Mouse (Mus musculus): ENCODE measurements around the gene Gdpgp1.

DNA sequence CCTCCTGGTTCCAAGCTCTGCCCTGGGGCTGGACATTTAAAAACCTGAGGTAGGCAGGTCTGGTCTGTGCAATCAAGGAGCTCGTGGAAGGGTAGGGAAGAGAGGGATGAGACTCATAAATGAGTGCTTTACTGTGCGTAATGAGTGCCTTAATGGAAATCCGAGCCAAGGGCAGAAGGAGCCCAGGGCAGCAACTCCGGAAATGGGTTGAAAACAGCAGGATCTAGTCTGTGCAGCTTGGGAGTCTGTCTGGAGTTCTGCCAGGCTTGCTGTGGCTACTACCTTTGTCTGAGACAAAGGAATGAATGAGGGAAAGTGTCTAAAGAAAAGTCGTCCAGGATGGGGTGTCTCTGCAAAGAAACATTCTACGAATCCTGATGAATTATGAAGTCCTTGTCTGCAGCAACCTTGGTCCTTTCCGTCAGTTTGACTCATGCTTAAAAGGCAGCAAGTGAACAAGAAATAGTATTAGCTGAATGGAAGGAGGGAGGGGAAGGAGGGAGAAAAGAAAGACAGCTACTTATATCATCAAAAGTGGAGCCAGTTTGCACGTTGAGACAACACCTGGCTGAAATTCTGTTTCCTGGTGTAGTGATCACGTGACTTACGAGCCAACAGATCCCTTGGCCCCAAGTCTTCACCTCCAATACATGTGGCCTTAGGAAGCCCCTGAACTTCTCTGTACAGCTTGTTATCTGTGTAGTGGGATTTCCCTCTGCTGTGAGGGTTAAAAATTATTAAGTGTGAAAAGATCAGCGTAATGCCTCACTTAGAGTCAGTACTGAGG, 43.3 kb upstream of the Gdpgp1 start:
- TF ChIP-seq POLR2A (IDR thresholded peaks at IDR 0.05; ENCODE audit: control insufficient read depth, low read depth, low read length), result no peak
- TF ChIP-seq CTCF (IDR thresholded peaks at IDR 0.05; ENCODE audit: control insufficient read depth, insufficient read depth, insufficient replicate concordance, low read depth, low read length), result no peak
